Mouse (Mus musculus) G1E (cell line): ENCODE data around the gene Itpr3. TPM values are rescaled to one million over a fixed set of nuclear protein-coding genes. Genes with fewer than 3 reads are reported as not detected.
A peak's percentile ranks its signal among the peaks of the same experiment; 100 is the strongest.

Experiments
- ATAC-seq: 2 replicates; pipeline ENCODE4 v1.8.0; 2016; ENCODE audit warnings: mild to moderate bottlenecking; ENCODE audit not compliant: insufficient number of reproducible peaks, poor library complexity, low FRiP score, severe bottlenecking; ENCODE audit errors: extremely low read depth
- DNase-seq: peaks from one replicate; pipeline ENCODE4 v3.0.0; 2012; ENCODE audit warnings: low spot score
- H3K27me3 ChIP-seq: 2 replicates; pipeline ENCODE4 v1.6.1; 2012; ENCODE audit warnings: mild to moderate bottlenecking, low read length, inconsistent platforms; ENCODE audit not compliant: insufficient read depth
- H3K36me3 ChIP-seq: replicated peaks from 2 replicates; pipeline ENCODE3; 2012; ENCODE audit warnings: mild to moderate bottlenecking, inconsistent platforms
- H3K4me1 ChIP-seq: 2 replicates; pipeline ENCODE4 v1.6.1; 2012; ENCODE audit warnings: low read depth, low read length, inconsistent platforms, mixed read lengths; ENCODE audit not compliant: insufficient read depth
- H3K4me3 ChIP-seq: 2 replicates; pipeline ENCODE4 v1.5.1; 2012; ENCODE audit warnings: low read depth, mild to moderate bottlenecking, inconsistent platforms, low read length, moderate library complexity, mixed read lengths
- H3K9me3 ChIP-seq: replicated peaks from 2 replicates; pipeline ENCODE4 v1.6.1; 2012; ENCODE audit warnings: inconsistent platforms
- CTCF ChIP-seq: IDR thresholded peaks from 2 replicates; pipeline ENCODE4 v1.5.1; 2012; ENCODE audit warnings: low read depth, low read length, inconsistent platforms, mixed read lengths
- GATA1 ChIP-seq: IDR thresholded peaks from 2 replicates; pipeline ENCODE4 v1.6.1; 2012; ENCODE audit warnings: borderline replicate concordance, low read length, inconsistent platforms, mixed read lengths
- GATA2 ChIP-seq: IDR thresholded peaks from 2 replicates; pipeline ENCODE4 v1.6.1; 2012; ENCODE audit warnings: low read depth, low read length, inconsistent platforms, borderline replicate concordance
- POLR2AphosphoS5 ChIP-seq: IDR thresholded peaks from 2 replicates; pipeline ENCODE4 v1.6.1; 2012; ENCODE audit warnings: low read depth, low read length, inconsistent platforms; ENCODE audit not compliant: insufficient replicate concordance
- TAL1 ChIP-seq: conservative IDR thresholded peaks from 2 replicates; pipeline ENCODE4 v1.6.1; 2012; ENCODE audit warnings: low read depth, low read length, inconsistent platforms, mixed read lengths
- polyA plus RNA-seq: library from polyadenylated mRNA; stranded (reverse); fragments of >175 nt; gene quantifications from 2 replicates; pipeline ENCODE4 v1.2.3, GENCODE M21; 2012
- total RNA-seq, 2 experiments: library from RNA; stranded (forward) in 1 of 2; stranded (reverse) in 1 of 2; fragments of 200-1000 nt in 1 of 2; fragments of >200 nt in 1 of 2; fragmentation: Nextera tagmentation in 1 of 2; gene quantifications; 2 replicates each; pipeline ENCODE4 v1.2.3; 2014 to 2017

The Itpr3 gene
- total and polyA plus RNA-seq, 3 experiments, result 3.2 to 6.9 (median 4.9) TPM

- Histone ChIP-seq H3K9me3 (no peaks in the 10 kb centered on the region), H3K4me3 (no peak overlapping the region), H3K4me1 (peaks cover 45% of the 10 kb centered on the region), H3K27me3 (no peaks in the 10 kb centered on the region), H3K36me3 (peaks cover 93% of the 10 kb centered on the region)
- ATAC-seq (no peak), DNase-seq (no peak)
- TF ChIP-seq GATA1 (no peak), TAL1 (no peak), GATA2 (no peak), CTCF (no peak), POLR2AphosphoS5 (no peak)
These were observed 71.1 kb downstream of the Itpr3 start for GRCm38 (mm10) chr17:27128189-27128588.

- TF ChIP-seq POLR2AphosphoS5, result no peak
- TF ChIP-seq GATA1, result no peak
- TF ChIP-seq CTCF, result no peak
- TF ChIP-seq TAL1, result no peak
- TF ChIP-seq GATA2, result no peak
- Histone ChIP-seq H3K27me3 (no peaks in the 10 kb centered on the region), H3K9me3 (no peaks in the 10 kb centered on the region), H3K36me3 (peaks cover 82% of the 10 kb centered on the region), H3K4me1 (peaks cover 49% of the 10 kb centered on the region), H3K4me3 (no peak overlapping the region)
- no peak for ATAC-seq
- no peak for DNase-seq
These were observed 72.2 kb downstream of the Itpr3 start for GRCm38 (mm10) chr17:27129291-27129690.

DNA sequence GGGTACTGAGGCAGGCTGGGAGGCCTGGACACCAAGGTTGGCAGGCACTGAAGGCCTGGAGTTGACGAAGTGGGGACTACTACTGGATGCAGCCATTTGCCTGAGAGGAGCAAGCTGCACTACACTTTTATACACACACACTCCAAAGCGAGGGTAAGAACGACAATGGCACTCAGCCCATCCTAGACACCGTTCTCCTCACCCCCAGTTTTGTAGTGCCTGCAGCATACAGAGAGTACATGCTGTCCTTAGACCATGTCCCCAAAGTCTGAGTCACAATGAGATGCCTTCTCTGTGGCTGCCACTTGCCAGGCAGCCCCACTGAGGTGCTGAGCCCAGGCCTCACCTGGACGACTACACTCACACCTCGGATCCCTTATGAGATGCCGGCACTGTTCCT, 72.7 kb downstream of the Itpr3 start:
- peaks cover 52% of the 10 kb centered on the region for H3K4me1 ChIP-seq
- peaks cover under 1% of the 10 kb centered on the region; the same call in 1 of the 2 replicates for H3K27me3 ChIP-seq
- DNase-seq, result no peak
- no peaks in the 10 kb centered on the region for H3K9me3 ChIP-seq
- no peak for TF ChIP-seq TAL1
- no peak overlapping the region for H3K4me3 ChIP-seq
- no peak for ATAC-seq
- peaks cover 77% of the 10 kb centered on the region for H3K36me3 ChIP-seq

- Histone ChIP-seq H3K4me3 (no peak overlapping the region), H3K4me1 (peaks cover 56% of the 10 kb centered on the region), H3K27me3 (peaks cover 4% of the 10 kb centered on the region; the same call in 1 of the 2 replicates), H3K36me3 (peaks cover 73% of the 10 kb centered on the region), H3K9me3 (no peaks in the 10 kb centered on the region)
- ATAC-seq (no peak), DNase-seq (no peak)
- TF ChIP-seq CTCF (no peak), GATA2 (no peak), TAL1 (no peak), GATA1 (no peak), POLR2AphosphoS5 (no peak)
These were observed 73.1 kb downstream of the Itpr3 start for GRCm38 (mm10) chr17:27130246-27130645.

GRCm38 (mm10) chr17:27131240-27131665, 74.1 kb downstream of the Itpr3 start:
- peaks cover 58% of the 10 kb centered on the region for H3K4me1 ChIP-seq
- TF ChIP-seq TAL1, result no peak
- no peak for TF ChIP-seq CTCF
- TF ChIP-seq GATA2, result no peak
- TF ChIP-seq GATA1, result no peak
- TF ChIP-seq POLR2AphosphoS5, result no peak
- no peak for DNase-seq

DNA sequence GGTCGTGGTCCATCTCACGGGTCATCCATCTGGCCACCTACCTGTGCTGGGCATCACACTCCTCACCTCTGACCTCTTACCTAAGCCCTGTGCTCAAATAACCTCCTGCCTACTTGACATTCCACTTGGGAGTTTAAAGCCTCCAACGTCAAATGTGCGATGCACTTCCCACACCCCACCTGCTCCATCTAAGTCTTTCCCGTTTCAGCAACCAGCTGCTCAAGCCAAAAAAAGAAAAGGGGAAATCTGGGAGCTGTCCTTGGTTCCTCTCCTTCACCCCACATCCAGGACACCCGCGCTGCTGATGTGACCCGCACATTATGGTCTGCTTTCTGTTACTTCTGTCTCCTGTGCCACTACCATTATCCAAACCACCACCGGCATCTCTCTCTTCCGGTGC, 75.1 kb downstream of the Itpr3 start:
- Histone ChIP-seq H3K9me3 (no peaks in the 10 kb centered on the region), H3K27me3 (peaks cover 6% of the 10 kb centered on the region; the same call in 1 of the 2 replicates), H3K36me3 (peaks cover 54% of the 10 kb centered on the region), H3K4me3 (no peak overlapping the region; the same call in 1 of the 2 replicates), H3K4me1 (peaks cover 54% of the 10 kb centered on the region)
- DNase-seq (no peak), ATAC-seq (no peak)
- TF ChIP-seq GATA1 (no peak), POLR2AphosphoS5 (no peak), GATA2 (no peak), CTCF (no peak), TAL1 (no peak)

More at GRCm38 (mm10) chr17:27131240-27131665, 74.1 kb downstream of the Itpr3 start:
- H3K4me3 ChIP-seq, result no peak overlapping the region
- H3K9me3 ChIP-seq, result no peaks in the 10 kb centered on the region
- H3K36me3 ChIP-seq, result peaks cover 62% of the 10 kb centered on the region
- no peak for ATAC-seq
- H3K27me3 ChIP-seq, result peaks cover 4% of the 10 kb centered on the region; the same call in 1 of the 2 replicates

DNA sequence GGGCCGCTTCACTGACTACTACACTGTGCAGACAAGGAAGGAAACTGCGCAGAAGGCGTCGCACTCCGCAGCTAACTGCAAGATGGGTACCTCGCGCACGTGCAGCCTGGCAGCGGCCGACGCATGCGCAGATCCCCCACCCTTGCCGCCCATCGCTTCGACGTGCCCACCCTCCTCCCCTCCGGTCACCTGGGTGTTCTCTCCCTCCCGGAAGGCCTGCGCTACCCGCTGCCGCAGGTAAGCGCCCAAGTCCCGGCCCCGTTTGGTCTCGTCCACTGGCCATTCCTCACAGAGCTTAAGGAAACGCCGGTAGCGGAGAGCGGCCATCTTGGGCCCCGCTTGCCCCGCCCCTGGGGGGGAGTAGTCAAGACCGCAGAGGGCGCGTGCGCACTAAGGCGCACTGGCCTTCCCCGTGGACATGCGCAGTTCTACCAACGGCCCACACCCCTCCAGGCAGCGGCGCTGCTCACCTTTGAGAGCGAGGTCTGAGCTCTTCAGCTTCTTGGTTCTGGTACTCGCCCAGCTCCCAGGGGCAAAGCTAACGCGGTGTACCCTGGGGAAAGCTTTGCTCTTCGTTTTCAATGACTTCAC, 76.5 kb downstream of the Itpr3 start, which contains the start of gene Uqcc2:
Uqcc2 (minus strand) TSS at position 366 of the 591 bp plus-strand sequence.
- TF ChIP-seq TAL1 (no peak), CTCF (no peak), POLR2AphosphoS5 (no peak), GATA2 (no peak), GATA1 (no peak)
- Histone ChIP-seq H3K36me3 (peaks cover 39% of the 10 kb centered on the region), H3K27me3 (peaks cover 10% of the 10 kb centered on the region; the same call in 1 of the 2 replicates), H3K4me3 (peak within 1 kb of the TSS; percentile 86), H3K9me3 (no peaks in the 10 kb centered on the region), H3K4me1 (peaks cover 53% of the 10 kb centered on the region)
- ATAC-seq (peak; percentile 73; the same call in 1 of the 2 replicates), DNase-seq (peak; percentile 90)
